Mouse (Mus musculus) spleen, adult 2 months (tissue): ENCODE results near the gene Sod2. TPM values are rescaled to one million over a fixed set of nuclear protein-coding genes. Genes with fewer than 3 reads are reported as not detected.
A peak's percentile ranks its signal among the peaks of the same experiment; 100 is the strongest.
"Not testable (repeated sequence)": the region's sequence is repeated elsewhere in the genome, so short reads cannot be mapped to it uniquely, and the experiment has no call there.

Experiments
- DNase-seq, 2 experiments: peaks; one replicate each; pipeline versions ENCODE4 v3.0.0 to v3.0.0-alpha.2; 2012 to 2021; ENCODE audit warnings: low spot score in 2 of 2, low read depth in 1 of 2
- H3K27ac ChIP-seq: fragments of 200-500 bp; 2 replicates; pipeline ENCODE4 v1.5.1; 2012; ENCODE audit warnings: low read length, inconsistent platforms; ENCODE audit not compliant: insufficient read depth
- H3K27me3 ChIP-seq: fragments of 200-500 bp; 2 replicates; pipeline ENCODE4 v1.6.1; 2012; ENCODE audit warnings: mild to moderate bottlenecking, moderate library complexity, low read length, inconsistent platforms; ENCODE audit not compliant: control insufficient read depth, insufficient read depth
- H3K36me3 ChIP-seq: fragments of 200-500 bp; 2 replicates; pipeline ENCODE4 v1.6.1; 2012; ENCODE audit warnings: mild to moderate bottlenecking, low read length, inconsistent platforms; ENCODE audit not compliant: control insufficient read depth, insufficient read depth
- H3K4me1 ChIP-seq: fragments of 200-500 bp; 2 replicates; pipeline ENCODE4 v1.6.1; 2011; ENCODE audit warnings: inconsistent platforms; ENCODE audit not compliant: control insufficient read depth, insufficient read depth, insufficient read length
- H3K4me3 ChIP-seq: fragments of 200-500 bp; 2 replicates; pipeline ENCODE4 v1.5.1; 2011; ENCODE audit warnings: mild to moderate bottlenecking, inconsistent platforms; ENCODE audit not compliant: insufficient read depth, insufficient read length; ENCODE audit errors: extremely low read depth
- CTCF ChIP-seq: fragments of 200-500 bp; IDR thresholded peaks from 2 replicates; pipeline ENCODE4 v1.5.1; 2011; ENCODE audit warnings: mild to moderate bottlenecking, inconsistent platforms; ENCODE audit not compliant: insufficient read depth, insufficient read length, insufficient replicate concordance; ENCODE audit errors: extremely low read depth
- POLR2A ChIP-seq: fragments of 200-500 bp; IDR thresholded peaks from 2 replicates; pipeline ENCODE4 v1.6.1; 2011; ENCODE audit warnings: low read depth, low read length, inconsistent platforms
- WGBS: fragments of 180-500 bp; shearing (Covaris S2); methylation state at CpG from one replicate; pipeline ENCODE4 v1.1.7; 2018; 5-methylcytosine and 5-hydroxymethylcytosine counted together
- polyA plus RNA-seq: library from polyadenylated mRNA; depleted of rRNA; stranded (reverse); fragments of >200 nt; gene quantifications from 2 replicates; pipeline ENCODE4 v1.2.3, GENCODE M21; 2012; rRNA removed

Gene Sod2
- polyA plus RNA-seq, result 98.9 and 191 TPM in 2 replicates

- peak within 1 kb of the TSS; percentile 70; the same call in 1 of the 2 replicates for H3K4me3 ChIP-seq
- DNase-seq, H3K27me3 ChIP-seq, H3K36me3 ChIP-seq, H3K4me1 ChIP-seq: not testable (repeated sequence)
- WGBS, result 95% methylated on average over 2 of the region's 2 CpGs
- H3K27ac ChIP-seq, result peak within 1 kb of the TSS; percentile 30; the same call in 1 of the 2 replicates
Observed at GRCm38 (mm10) chr17:13006546-13006945, at the start of gene Sod2. TSS of gene Sod2 (plus strand) at chr17:13006846.

DNA sequence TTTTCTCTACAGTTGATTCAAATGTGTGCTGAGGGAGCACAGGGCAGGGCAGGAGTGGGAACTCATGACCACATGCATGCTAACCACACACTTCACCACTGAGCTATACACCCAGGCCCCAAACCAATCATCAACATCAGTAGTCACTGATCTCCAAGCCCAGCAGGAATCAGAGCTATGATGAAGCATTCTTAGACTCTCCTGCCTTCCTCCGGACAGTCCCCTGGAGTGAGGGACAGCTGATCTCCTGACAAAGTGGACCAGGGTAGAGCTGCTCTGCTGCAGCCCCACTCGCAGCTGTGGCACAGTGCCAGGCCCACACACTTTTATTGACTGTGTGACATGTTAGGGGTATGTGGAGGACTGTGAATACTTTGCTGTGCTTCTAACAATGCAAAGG, 47.3 kb upstream of the Sod2 start:
- not testable (repeated sequence) for H3K27me3 ChIP-seq, H3K27ac ChIP-seq, DNase-seq, H3K4me1 ChIP-seq, H3K36me3 ChIP-seq, H3K4me3 ChIP-seq
- WGBS, result 64% methylated on average over 1 of the region's 2 CpGs

GRCm38 (mm10) chr17:12960331-12960873, 46.2 kb upstream of the Sod2 start, which contains the start of gene Acat2:
TSS of gene Acat2 (minus strand) at chr17:12960747.
- WGBS, result under 1% methylated on average over 42 of the region's 42 CpGs
- TF ChIP-seq CTCF, result no peak
- peak; percentile 95 for TF ChIP-seq POLR2A
- peak within 1 kb of the TSS; percentile 82 for H3K27ac ChIP-seq
- no peaks in the 10 kb centered on the region for H3K36me3 ChIP-seq
- no peaks in the 10 kb centered on the region for H3K27me3 ChIP-seq
- peak within 1 kb of the TSS; percentile 84 for H3K4me3 ChIP-seq
- peak; percentile 89 to 94 for DNase-seq
- H3K4me1 ChIP-seq, result no peaks in the 10 kb centered on the region

- Histone ChIP-seq H3K27me3 (no peaks in the 10 kb centered on the region), H3K27ac (no peak overlapping the region), H3K4me3 (no peak overlapping the region), H3K4me1 (no peaks in the 10 kb centered on the region), H3K36me3 (peaks cover 5% of the 10 kb centered on the region)
- no peak for DNase-seq
- TF ChIP-seq POLR2A, result no peak
- TF ChIP-seq CTCF, result no peak
- 92% methylated on average over 3 of the region's 3 CpGs for WGBS
Observed at GRCm38 (mm10) chr17:12963476-12963875, 43.2 kb upstream of the Sod2 start.

DNA sequence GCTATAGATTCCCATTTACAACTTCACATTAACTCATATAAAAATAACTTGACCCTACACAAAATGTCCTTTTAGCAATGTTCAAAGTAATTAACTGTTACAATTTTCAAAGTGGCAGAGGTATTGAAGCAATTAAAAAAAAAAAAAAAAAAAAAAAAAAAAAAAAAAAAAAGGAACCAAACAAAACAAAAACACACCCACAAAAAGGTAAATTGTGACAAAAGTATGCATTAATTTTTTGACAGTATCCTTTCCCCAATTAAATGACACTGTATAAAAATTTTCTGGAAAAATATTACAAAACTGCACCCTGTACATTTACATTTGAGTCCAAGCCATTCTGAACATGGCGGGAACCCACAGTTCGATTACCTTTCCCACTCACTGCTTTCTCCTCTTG, 39.5 kb upstream of the Sod2 start:
- H3K36me3 ChIP-seq, result peaks cover 13% of the 10 kb centered on the region
- TF ChIP-seq POLR2A, result no peak
- no peak for TF ChIP-seq CTCF
- H3K4me3 ChIP-seq, result no peak overlapping the region
- no peak for DNase-seq
- 92% methylated on average over 2 of the region's 2 CpGs for WGBS
- no peaks in the 10 kb centered on the region for H3K27me3 ChIP-seq
- no peaks in the 10 kb centered on the region for H3K4me1 ChIP-seq
- H3K27ac ChIP-seq, result no peak overlapping the region

DNA sequence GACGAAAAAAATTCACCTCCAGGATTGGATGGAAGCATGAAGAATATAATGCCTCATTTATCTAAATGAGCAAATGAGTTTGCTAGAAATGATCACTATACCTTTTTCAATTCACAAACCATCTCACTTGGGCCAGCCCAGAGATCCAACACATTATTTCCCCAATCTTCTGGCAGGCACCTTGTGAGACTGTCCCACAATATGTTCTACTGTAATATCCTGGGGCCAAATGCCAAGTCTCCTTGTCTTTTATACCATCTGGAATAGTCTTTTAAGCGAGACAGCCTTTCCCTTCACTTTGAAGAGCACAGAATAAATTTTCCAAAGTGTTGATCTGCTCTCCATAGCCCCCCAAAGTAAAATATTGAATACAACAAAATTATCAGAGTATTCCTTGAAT, 32.8 kb upstream of the Sod2 start:
- Histone ChIP-seq H3K27ac (no peak overlapping the region), H3K4me3 (no peak overlapping the region), H3K4me1 (no peaks in the 10 kb centered on the region), H3K27me3 (no peaks in the 10 kb centered on the region), H3K36me3 (peaks cover 28% of the 10 kb centered on the region)
- WGBS, result 89% methylated on average over 2 of the region's 2 CpGs
- TF ChIP-seq POLR2A (no peak), CTCF (no peak)
- no peak for DNase-seq

- H3K4me3 ChIP-seq, result no peak overlapping the region
- peaks cover 47% of the 10 kb centered on the region for H3K36me3 ChIP-seq
Observed at GRCm38 (mm10) chr17:12978546-12978945, 28.1 kb upstream of the Sod2 start.

More at GRCm38 (mm10) chr17:12978546-12978945, 28.1 kb upstream of the Sod2 start:
- no peaks in the 10 kb centered on the region for H3K4me1 ChIP-seq
- H3K27me3 ChIP-seq, result no peaks in the 10 kb centered on the region
- DNase-seq, result no peak
- WGBS, result 93% methylated on average over 1 of the region's 1 CpGs
- TF ChIP-seq POLR2A (no peak), CTCF (no peak)
- H3K27ac ChIP-seq, result no peak overlapping the region
